Mouse (Mus musculus) megakaryocyte, embryonic 14.5 days (primary cell): ENCODE results near the gene Crot.

ENCODE experiments used
- FLI1 ChIP-seq: IDR thresholded peaks from 2 replicates; pipeline ENCODE4 v1.6.1; 2012; ENCODE audit warnings: low read length, inconsistent platforms, mixed read lengths
- GATA1 ChIP-seq: IDR thresholded peaks from 3 replicates; pipeline ENCODE4 v1.6.1; 2012; ENCODE audit warnings: mixed read lengths, low read length, inconsistent platforms, borderline replicate concordance

- TF ChIP-seq GATA1: no peak
- no peak for TF ChIP-seq FLI1
Observed at GRCm38 (mm10) chr5:9035457-9035856, 38.3 kb upstream of the Crot start.
